Mouse (Mus musculus) E14TG2a.4 (cell line): ENCODE results near the gene Stard13.

Experiments
- CTCF ChIP-seq: conservative IDR thresholded peaks from 2 replicates; pipeline ENCODE4 v1.5.1; 2014; ENCODE audit warnings: low read length
- NANOG ChIP-seq: IDR thresholded peaks from 2 replicates; pipeline ENCODE4 v1.6.1; 2014; ENCODE audit warnings: borderline replicate concordance, low read length, mixed read lengths

DNA sequence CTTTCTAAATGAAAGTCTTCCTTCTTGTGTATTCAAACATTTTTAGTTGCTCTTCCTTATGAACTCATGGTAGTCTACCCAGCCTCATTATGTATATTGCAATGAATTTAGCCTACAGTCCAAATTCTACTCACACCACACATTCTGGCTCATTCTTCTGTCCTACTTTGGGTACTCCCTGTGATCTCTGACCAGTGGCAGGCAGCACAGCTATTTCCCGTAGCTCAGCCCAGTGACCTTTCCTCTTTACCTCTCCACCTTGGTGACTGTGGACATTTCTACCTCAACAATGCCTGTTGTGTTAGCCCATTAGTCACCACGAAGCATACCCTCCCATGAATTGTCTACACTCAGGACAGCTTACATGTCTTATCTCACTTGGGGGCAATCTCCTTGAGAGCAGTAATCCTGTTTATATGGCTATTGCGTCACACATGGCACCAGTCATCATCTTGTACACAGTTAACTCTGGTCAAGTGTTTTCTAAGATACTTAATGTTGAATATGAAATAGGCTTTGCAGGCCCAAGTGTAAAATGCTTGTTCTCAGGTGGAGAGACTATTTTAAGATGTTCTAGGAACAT, 63.4 kb downstream of the Stard13 start:
- TF ChIP-seq CTCF (no peak), NANOG (no peak)
